Mouse (Mus musculus) liver, embryonic 12.5 days (tissue): ENCODE measurements around the gene Cnn2. TPM values are rescaled to one million over a fixed set of nuclear protein-coding genes. Genes with fewer than 3 reads are reported as not detected.

ENCODE experiments used
- ATAC-seq: fragments of 200-750 bp; cut with Nextera tagmentation; 2 replicates; pipeline ENCODE4 v1.8.0; 2017; ENCODE audit warnings: moderate number of reproducible peaks, mild to moderate bottlenecking, moderate library complexity
- H3K27ac ChIP-seq: fragments of 300-500 bp; sonication (generic); 2 replicates; pipeline ENCODE4 v1.5.1; 2016; ENCODE audit warnings: mild to moderate bottlenecking
- H3K27me3 ChIP-seq: fragments of 300-500 bp; sonication (generic); replicated peaks from 2 replicates; pipeline ENCODE4 v1.6.1; 2016; ENCODE audit warnings: mild to moderate bottlenecking, moderate library complexity
- H3K36me3 ChIP-seq: fragments of 300-500 bp; sonication (generic); 2 replicates; pipeline ENCODE4 v1.6.1; 2016; ENCODE audit warnings: mild to moderate bottlenecking, moderate library complexity
- H3K4me1 ChIP-seq: fragments of 300-500 bp; sonication (generic); 2 replicates; pipeline ENCODE4 v1.6.1; 2016
- H3K4me2 ChIP-seq: fragments of 300-500 bp; sonication (generic); 2 replicates; pipeline ENCODE4 v1.6.1; 2016; ENCODE audit warnings: mild to moderate bottlenecking, moderate library complexity
- H3K4me3 ChIP-seq: fragments of 300-500 bp; sonication (generic); 2 replicates; pipeline ENCODE4 v1.5.1; 2016; ENCODE audit warnings: mild to moderate bottlenecking, moderate library complexity
- H3K9ac ChIP-seq: fragments of 300-500 bp; sonication (generic); 2 replicates; pipeline ENCODE4 v1.6.1; 2016; ENCODE audit warnings: mild to moderate bottlenecking, moderate library complexity
- H3K9me3 ChIP-seq: fragments of 300-500 bp; sonication (generic); replicated peaks from 2 replicates; pipeline ENCODE4 v1.6.1; 2016; ENCODE audit warnings: mild to moderate bottlenecking, moderate library complexity
- WGBS: fragments of 180-500 bp; shearing (Covaris S2); methylation state at CpG from one replicate; pipeline ENCODE4 v1.1.7; 2016; ENCODE audit not compliant: insufficient replicate concordance; 5-methylcytosine and 5-hydroxymethylcytosine counted together
- polyA plus RNA-seq: library from polyadenylated mRNA; unstranded; fragments of >200 nt; fragmentation: Nextera tagmentation; extraction: Ambion mirVana; gene quantifications from 2 replicates; pipeline ENCODE4 v1.2.1, GENCODE M21; 2016

The Cnn2 gene
- polyA plus RNA-seq, 1 experiment from 2014 or later: 75.4 TPM

DNA sequence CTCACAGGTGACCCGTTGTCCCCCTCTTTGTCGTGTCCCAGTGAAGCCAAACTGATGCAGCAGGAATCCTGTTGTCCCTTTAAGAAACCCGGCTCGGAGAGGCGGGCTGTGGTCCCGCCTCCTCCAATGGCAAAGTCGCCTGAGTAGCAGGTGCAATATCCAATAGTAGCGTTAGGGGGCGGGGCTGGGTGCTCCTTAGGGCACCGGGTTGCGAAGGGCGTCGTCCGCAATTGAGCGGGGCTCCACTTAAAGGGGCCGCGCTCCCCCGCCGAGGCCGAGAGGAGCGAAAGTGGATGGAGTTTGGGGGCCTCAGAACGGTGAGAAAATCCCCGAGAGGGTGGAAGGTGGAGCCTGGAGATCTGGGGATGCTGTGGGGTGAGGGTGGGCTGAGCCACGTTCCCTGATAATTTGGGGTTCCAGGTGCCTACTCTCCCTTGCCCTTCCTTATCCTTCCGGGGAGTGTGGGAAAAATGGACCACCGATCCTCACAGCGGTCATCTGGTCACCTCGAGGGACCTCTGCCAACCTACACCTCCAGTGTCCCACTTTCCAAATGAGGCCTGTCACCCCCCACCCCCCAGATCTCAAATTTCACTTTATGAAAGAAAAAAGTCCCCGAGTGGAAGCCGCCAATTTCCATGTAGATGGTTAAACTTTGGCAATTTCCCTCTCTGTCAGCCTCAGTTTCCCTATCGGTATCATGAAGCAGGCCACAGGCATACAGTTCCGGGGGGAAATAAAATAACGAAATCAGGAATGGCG lies 8.1 kb downstream of the Cnn2 start, which contains the start of gene Abca7:
Abca7 (plus strand) TSS at position 223 of the 762 bp plus-strand sequence.
- Histone ChIP-seq H3K4me3 (peak within 1 kb of the TSS; percentile 75), H3K9ac (peak within 1 kb of the TSS; percentile 87), H3K27ac (peak within 1 kb of the TSS; percentile 93), H3K27me3 (no peaks in the 10 kb centered on the region), H3K4me2 (peak within 1 kb of the TSS; percentile 92), H3K9me3 (peaks cover 3% of the 10 kb centered on the region), H3K4me1 (peaks cover 68% of the 10 kb centered on the region), H3K36me3 (peaks cover 70% of the 10 kb centered on the region)
- 0% methylated on average over 34 of the region's 34 CpGs for WGBS
- peak; percentile 85 for ATAC-seq

DNA sequence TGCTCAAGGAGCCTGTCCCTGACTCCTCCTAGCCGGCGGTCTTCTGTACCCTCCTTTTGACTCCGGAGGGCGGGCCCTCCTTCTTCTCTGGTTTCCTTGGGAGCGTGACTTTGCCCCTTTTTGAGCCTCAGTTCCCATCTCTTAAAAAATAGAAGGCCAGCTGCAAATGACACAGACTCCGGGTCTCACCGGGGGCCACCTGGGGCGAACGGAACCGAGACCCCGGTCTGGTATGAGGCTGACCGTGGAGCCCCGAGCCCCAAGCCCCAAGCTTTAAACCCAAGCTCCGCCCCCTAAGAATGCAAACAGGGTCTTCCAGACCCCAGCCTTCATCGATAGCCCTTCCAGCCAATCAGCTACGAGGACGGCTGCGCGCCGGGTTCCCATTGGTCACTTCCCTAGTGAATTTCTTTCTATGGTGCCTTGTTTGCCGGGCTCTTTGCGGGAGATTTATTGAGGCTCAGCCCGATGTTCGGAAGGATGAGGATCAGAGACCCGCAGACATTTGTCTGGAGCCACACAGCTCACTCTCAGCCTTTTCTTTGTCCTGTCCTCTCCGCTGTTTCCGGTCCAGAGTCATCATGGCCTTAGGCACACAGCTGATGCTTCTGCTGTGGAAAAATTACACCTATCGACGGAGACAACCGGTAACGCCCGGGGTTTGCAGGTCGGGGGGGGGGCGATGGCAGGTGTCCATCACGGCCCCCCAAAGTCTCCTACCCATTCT lies 8.8 kb downstream of the Cnn2 start:
- Histone ChIP-seq H3K27me3 (peaks cover 4% of the 10 kb centered on the region), H3K4me1 (peaks cover 75% of the 10 kb centered on the region), H3K27ac (peak overlapping the region; percentile 93), H3K4me3 (peak overlapping the region; percentile 75), H3K36me3 (peaks cover 70% of the 10 kb centered on the region), H3K4me2 (peak overlapping the region; percentile 92), H3K9ac (peak overlapping the region; percentile 87), H3K9me3 (no peaks in the 10 kb centered on the region)
- WGBS: 2% methylated on average over 35 of the region's 35 CpGs
- peak; percentile 74 for ATAC-seq

DNA sequence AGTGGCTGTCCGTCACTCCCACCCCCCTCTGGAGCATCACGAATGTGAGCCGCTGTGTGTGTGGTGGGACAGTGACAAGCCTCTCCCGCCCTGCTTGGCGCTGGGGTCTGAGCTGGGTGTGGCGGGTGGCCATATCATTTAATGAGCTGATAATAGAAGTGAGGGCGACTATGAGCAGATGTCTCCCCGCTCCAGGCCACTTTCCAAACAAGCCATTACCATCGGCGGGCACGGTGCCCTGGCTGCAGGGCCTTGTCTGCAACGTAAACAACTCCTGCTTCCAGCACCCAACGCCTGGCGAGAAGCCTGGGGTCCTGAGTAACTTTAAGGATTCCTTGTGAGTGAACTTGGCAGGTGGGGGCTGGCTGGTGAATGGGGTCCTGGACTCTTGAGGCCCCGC lies 9.4 kb downstream of the Cnn2 start:
- peaks cover 6% of the 10 kb centered on the region for H3K27me3 ChIP-seq
- peaks cover 70% of the 10 kb centered on the region for H3K36me3 ChIP-seq
- H3K9me3 ChIP-seq: no peaks in the 10 kb centered on the region
- H3K9ac ChIP-seq: peak overlapping the region; percentile 87
- peak overlapping the region; percentile 93 for H3K27ac ChIP-seq
- WGBS: 17% methylated on average over 15 of the region's 15 CpGs
- H3K4me3 ChIP-seq: peak overlapping the region; percentile 75
- peak overlapping the region; percentile 92 for H3K4me2 ChIP-seq
- H3K4me1 ChIP-seq: peaks cover 82% of the 10 kb centered on the region
- ATAC-seq: peak; percentile 31

DNA sequence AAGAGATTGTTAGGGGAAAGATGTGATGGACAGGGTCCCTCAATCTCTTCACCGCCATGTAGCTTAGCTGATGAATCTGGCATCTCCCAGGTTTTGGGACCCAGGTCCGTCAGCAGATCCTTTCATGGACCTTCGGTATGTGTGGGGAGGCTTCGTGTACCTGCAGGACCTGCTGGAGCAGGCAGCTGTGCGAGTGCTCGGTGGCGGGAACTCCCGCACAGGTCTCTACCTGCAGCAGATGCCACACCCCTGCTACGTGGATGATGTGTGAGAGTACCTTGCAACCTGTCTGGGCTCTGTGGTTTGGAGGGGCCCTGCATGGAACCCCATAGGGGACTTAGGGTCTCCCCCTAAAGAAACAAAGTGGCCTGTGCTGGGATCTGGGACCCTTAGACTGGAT lies 13.6 kb downstream of the Cnn2 start:
- Histone ChIP-seq H3K9me3 (no peaks in the 10 kb centered on the region), H3K9ac (peak overlapping the region; percentile 39; the same call in 1 of the 2 replicates), H3K36me3 (peaks cover 82% of the 10 kb centered on the region), H3K4me3 (no peak overlapping the region), H3K4me1 (peaks cover 75% of the 10 kb centered on the region), H3K27ac (no peak overlapping the region), H3K4me2 (peak overlapping the region; percentile 12; the same call in 1 of the 2 replicates), H3K27me3 (peaks cover 6% of the 10 kb centered on the region)
- 90% methylated on average over 9 of the region's 9 CpGs for WGBS
- no peak for ATAC-seq

DNA sequence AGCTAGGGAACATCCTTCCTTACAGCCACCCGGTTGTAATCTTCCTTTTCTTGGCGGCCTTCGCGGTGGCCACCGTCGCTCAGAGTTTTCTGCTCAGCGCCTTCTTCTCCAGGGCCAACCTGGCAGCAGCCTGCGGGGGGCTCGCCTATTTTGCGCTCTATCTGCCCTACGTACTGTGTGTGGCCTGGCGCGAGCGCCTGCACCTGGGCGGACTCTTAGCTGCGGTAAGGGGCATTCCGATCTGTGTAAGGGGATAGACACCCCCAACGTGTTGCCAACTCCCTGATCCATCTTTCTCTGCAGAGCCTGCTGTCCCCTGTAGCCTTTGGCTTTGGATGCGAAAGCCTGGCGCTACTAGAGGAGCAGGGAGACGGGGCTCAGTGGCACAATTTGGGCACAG lies 14.4 kb downstream of the Cnn2 start:
- WGBS: 51% methylated on average over 21 of the region's 21 CpGs
- Histone ChIP-seq H3K9ac (peak overlapping the region; percentile 39), H3K4me2 (peak overlapping the region; percentile 43), H3K4me1 (peaks cover 71% of the 10 kb centered on the region), H3K36me3 (peaks cover 90% of the 10 kb centered on the region), H3K27ac (peak overlapping the region; percentile 72), H3K27me3 (peaks cover 6% of the 10 kb centered on the region), H3K4me3 (no peak overlapping the region), H3K9me3 (no peaks in the 10 kb centered on the region)
- no peak for ATAC-seq

DNA sequence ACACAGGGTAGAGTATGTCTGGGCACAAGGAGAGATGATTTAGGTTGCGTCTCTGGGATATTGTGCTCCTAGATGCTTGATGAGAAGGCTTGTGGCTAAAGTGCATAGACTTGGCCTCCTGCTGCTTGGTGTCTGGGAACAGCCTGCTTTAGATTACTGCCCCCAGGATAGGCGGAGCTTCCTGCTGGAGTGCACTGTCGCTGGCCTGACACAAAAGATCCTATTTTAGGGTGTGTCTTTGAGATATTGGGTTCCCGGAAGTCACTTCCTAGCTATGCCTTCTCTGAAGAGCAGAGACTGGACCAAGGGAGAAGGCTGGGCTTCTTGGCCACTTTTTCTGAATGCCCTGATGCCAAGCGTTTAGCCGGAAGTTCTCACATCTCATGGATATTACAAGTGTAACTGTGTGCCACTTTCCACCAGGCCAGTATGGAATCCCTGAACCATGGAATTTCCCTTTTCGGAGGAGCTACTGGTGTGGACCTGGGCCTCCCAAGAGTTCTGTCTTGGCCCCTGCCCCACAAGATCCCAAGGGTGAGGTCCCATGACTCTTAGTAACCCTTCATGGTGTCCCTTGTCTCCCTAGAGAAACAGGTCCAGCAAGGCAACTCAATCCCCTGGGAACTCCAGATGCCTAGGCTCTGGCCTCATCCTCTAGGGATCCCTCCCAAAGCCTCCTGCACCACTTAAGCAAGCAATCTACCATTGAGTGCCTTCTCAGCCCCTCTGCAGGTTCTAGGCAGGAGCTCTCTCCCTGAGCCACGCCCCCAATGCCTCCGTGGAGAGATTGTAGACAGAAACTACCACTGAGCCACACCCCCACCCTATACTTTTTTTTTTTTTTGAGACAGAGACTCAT lies 15.2 kb downstream of the Cnn2 start:
- Histone ChIP-seq H3K4me1 (peaks cover 63% of the 10 kb centered on the region), H3K27me3 (peaks cover 6% of the 10 kb centered on the region), H3K4me3 (no peak overlapping the region), H3K4me2 (peak overlapping the region; percentile 43), H3K9me3 (no peaks in the 10 kb centered on the region), H3K36me3 (peaks cover 91% of the 10 kb centered on the region), H3K27ac (peak overlapping the region; percentile 72), H3K9ac (peak overlapping the region; percentile 39)
- ATAC-seq: peak; percentile 57
- 37% methylated on average over 9 of the region's 9 CpGs for WGBS

DNA sequence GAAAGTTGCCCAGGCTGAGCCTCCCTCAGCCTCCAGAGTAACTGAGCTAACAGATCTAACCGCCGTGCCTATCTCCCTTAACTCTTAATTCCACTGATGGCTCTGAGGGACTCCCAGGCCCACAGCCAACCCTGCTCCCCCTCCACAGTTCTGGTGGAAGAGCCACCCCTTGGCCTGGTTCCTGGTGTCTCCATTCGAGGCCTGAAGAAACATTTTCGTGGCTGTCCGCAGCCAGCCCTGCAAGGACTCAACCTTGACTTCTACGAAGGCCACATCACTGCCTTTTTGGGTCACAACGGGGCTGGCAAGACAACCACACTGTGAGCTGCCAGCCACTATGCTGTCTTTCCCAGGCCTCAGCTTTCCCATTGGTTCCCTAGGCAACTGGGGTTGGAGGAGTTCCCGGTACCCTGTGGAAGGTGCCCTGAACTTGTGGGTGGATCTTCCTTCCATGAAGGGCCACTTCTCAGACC lies 15.9 kb downstream of the Cnn2 start:
- Histone ChIP-seq H3K4me1 (peaks cover 56% of the 10 kb centered on the region), H3K27me3 (peaks cover 6% of the 10 kb centered on the region), H3K4me3 (no peak overlapping the region), H3K9ac (peak overlapping the region; percentile 22; the same call in 1 of the 2 replicates), H3K27ac (peak overlapping the region; percentile 72), H3K9me3 (no peaks in the 10 kb centered on the region), H3K4me2 (no peak overlapping the region; the same call in 1 of the 2 replicates), H3K36me3 (peaks cover 91% of the 10 kb centered on the region)
- no peak; the same call in 1 of the 2 replicates for ATAC-seq
- 69% methylated on average over 8 of the region's 8 CpGs for WGBS

DNA sequence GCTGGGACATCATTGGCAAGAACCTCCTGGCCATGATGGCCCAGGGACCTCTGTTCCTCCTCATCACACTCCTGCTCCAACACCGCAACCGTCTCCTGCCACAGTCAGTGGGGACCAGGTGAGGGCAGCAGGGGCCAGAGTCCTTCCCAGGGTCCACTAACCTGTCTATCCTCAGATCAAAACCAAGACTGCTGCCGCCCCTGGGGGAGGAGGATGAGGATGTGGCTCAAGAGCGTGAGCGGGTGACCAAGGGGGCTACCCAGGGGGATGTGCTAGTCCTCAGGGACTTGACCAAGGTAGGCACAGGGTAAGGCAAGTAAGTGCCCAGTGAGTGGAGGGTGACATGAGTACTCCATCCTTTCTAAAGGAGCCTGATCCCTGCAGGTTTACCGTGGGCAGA lies 23.4 kb downstream of the Cnn2 start:
- H3K36me3 ChIP-seq: peaks cover 94% of the 10 kb centered on the region
- H3K4me3 ChIP-seq: no peak overlapping the region
- whole genome bisulfite sequencing: 90% methylated on average over 6 of the region's 6 CpGs
- H3K9me3 ChIP-seq: peaks cover 16% of the 10 kb centered on the region
- no peak for ATAC-seq
- peaks cover 24% of the 10 kb centered on the region for H3K27me3 ChIP-seq
- no peak overlapping the region for H3K9ac ChIP-seq
- H3K4me2 ChIP-seq: no peak overlapping the region
- peaks cover 29% of the 10 kb centered on the region for H3K4me1 ChIP-seq
- H3K27ac ChIP-seq: no peak overlapping the region

DNA sequence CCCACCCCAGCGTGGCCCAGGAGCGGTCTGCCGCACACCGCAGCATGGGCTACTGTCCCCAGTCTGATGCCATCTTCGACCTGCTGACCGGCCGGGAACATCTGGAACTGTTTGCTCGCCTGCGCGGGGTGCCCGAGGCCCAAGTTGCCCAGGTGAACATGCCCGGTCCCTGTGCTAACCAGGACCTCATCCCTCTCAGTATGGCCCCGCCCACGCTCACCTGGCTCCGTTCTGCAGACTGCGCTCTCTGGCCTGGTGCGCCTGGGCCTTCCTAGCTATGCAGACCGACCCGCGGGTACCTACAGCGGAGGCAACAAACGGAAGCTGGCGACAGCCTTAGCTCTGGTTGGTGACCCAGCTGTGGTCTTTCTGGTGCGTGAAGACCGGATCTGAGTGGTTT lies 25.2 kb downstream of the Cnn2 start:
- peaks cover 45% of the 10 kb centered on the region for H3K4me1 ChIP-seq
- no peak overlapping the region for H3K9ac ChIP-seq
- H3K4me2 ChIP-seq: no peak overlapping the region
- H3K4me3 ChIP-seq: no peak overlapping the region
- H3K27me3 ChIP-seq: peaks cover 24% of the 10 kb centered on the region
- 64% methylated on average over 25 of the region's 25 CpGs for WGBS
- no peak for ATAC-seq
- H3K9me3 ChIP-seq: peaks cover 16% of the 10 kb centered on the region
- H3K27ac ChIP-seq: no peak overlapping the region
- peaks cover 75% of the 10 kb centered on the region for H3K36me3 ChIP-seq

DNA sequence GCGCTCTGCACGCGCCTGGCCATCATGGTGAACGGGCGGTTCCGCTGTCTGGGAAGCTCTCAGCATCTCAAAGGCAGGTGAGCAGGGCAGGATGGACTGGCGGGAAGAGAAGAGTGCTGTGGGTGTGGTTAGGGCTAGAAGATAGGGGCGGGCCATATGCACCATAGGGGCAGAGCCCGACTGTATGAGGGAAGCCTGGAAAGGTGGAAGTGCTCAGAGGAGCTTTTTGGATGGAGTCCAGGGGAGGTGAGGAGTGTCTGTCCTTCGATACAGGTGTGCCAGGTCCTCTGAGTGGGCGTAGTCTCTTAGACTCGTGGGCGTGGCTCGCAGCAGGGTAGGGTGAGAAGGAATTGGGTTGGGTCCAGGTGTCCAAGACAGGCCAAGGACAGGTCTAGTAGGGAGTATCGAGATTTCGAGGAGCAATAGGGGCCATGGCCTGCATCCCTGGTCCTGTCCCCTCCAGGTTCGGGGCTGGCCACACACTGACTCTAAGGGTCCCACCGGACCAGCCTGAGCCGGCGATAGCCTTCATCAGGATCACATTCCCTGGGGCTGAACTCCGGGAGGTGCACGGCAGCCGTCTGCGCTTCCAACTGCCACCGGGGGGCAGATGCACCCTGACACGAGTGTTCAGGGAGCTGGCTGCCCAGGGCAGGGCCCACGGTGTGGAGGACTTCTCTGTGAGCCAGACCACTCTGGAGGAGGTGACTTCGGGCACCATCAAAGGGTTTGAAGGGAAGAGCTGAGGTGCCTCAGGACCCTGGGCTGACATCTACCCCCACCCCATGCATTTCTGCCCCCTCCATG lies 26.3 kb downstream of the Cnn2 start:
- no peak for ATAC-seq
- Histone ChIP-seq H3K27me3 (peaks cover 24% of the 10 kb centered on the region), H3K36me3 (peaks cover 66% of the 10 kb centered on the region), H3K4me2 (no peak overlapping the region), H3K9ac (no peak overlapping the region), H3K4me3 (no peak overlapping the region), H3K9me3 (peaks cover 16% of the 10 kb centered on the region), H3K27ac (0 out of 2 replicates have a peak overlapping the region, but pooled peaks have one; percentile 85), H3K4me1 (peaks cover 56% of the 10 kb centered on the region)
- WGBS: 57% methylated on average over 28 of the region's 28 CpGs

DNA sequence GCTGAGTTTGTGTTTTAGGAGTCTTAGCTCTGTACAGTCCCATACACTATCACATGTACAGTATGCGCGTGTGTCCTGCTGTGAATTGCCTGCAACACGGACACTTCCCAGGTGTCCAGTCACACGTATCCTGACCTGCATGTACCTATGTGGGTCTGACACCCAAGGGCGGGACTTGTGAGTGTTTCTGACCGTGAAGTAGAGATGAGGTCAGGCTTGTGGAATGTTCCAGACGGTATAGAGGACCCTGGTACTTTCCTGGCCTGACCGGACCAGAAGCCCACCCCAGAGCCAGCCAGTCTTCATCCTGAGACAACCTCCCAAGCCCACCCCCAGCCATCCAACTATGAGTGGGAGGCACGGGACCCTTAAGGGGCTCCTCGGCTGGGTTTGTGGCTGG lies 27.2 kb downstream of the Cnn2 start:
- Histone ChIP-seq H3K36me3 (peaks cover 65% of the 10 kb centered on the region), H3K27ac (peak overlapping the region; percentile 85), H3K4me1 (peaks cover 65% of the 10 kb centered on the region), H3K27me3 (peaks cover 24% of the 10 kb centered on the region), H3K4me2 (no peak overlapping the region), H3K4me3 (no peak overlapping the region), H3K9me3 (peaks cover 7% of the 10 kb centered on the region), H3K9ac (peak overlapping the region; percentile 70; the same call in 1 of the 2 replicates)
- 75% methylated on average over 10 of the region's 10 CpGs for WGBS
- no peak for ATAC-seq
